Mouse (Mus musculus) MEL (cell line): Measurements from ENCODE around the gene Tmem237. TPM values are rescaled to one million over a fixed set of nuclear protein-coding genes. Genes with fewer than 3 reads are reported as not detected.
A peak's percentile ranks its signal among the peaks of the same experiment; 100 is the strongest.

ENCODE experiments used
- DNase-seq: peaks from one replicate; pipeline ENCODE4 v3.0.0; 2011; ENCODE audit warnings: low read depth, low spot score
- H3K27ac ChIP-seq: 2 replicates; pipeline ENCODE4 v1.5.1; 2012; ENCODE audit warnings: low read depth, mild to moderate bottlenecking, control low read depth, low read length, moderate library complexity; ENCODE audit not compliant: control insufficient read depth
- H3K27me3 ChIP-seq, 2 experiments: fragments of 150-350 bp in 1 of 2; sonication (generic) in 1 of 2; 2 replicates each; pipeline ENCODE4 v1.6.1; 2012; ENCODE audit warnings: low read length in 2 of 2, mild to moderate bottlenecking in 2 of 2, improper control_type of control experiment in 1 of 2, moderate library complexity in 1 of 2; ENCODE audit not compliant: insufficient read depth in 2 of 2, control insufficient read depth in 1 of 2
- H3K36me3 ChIP-seq, 2 experiments: 2 replicates each; pipeline ENCODE4 v1.6.1; 2012 to 2014; ENCODE audit warnings: low read length in 2 of 2, improper control_type of control experiment in 1 of 2, inconsistent platforms in 1 of 2, mild to moderate bottlenecking in 1 of 2; ENCODE audit not compliant: insufficient read depth in 2 of 2, control insufficient read depth in 1 of 2
- H3K4me1 ChIP-seq, 2 experiments: fragments of 150-350 bp in 1 of 2; sonication (generic) in 1 of 2; 2 replicates each; pipeline ENCODE4 v1.6.1; 2012; ENCODE audit warnings: low read length in 2 of 2, improper control_type of control experiment in 1 of 2, mild to moderate bottlenecking in 1 of 2; ENCODE audit not compliant: insufficient read depth in 2 of 2, control insufficient read depth in 1 of 2
- H3K4me3 ChIP-seq, 2 experiments: fragments of 150-350 bp in 1 of 2; sonication (generic) in 1 of 2; 2 replicates each; pipeline ENCODE4 v1.5.1; 2012; ENCODE audit warnings: low read depth in 2 of 2, low read length in 2 of 2, mild to moderate bottlenecking in 2 of 2, moderate library complexity in 2 of 2, control low read depth in 1 of 2, improper control_type of control experiment in 1 of 2; ENCODE audit not compliant: control insufficient read depth in 1 of 2, insufficient read depth in 1 of 2
- H3K79me2 ChIP-seq: 2 replicates; pipeline ENCODE4 v1.6.1; 2012; ENCODE audit warnings: mild to moderate bottlenecking, low read length, moderate library complexity; ENCODE audit not compliant: control insufficient read depth, poor library complexity, insufficient read depth
- H3K9ac ChIP-seq: 2 replicates; pipeline ENCODE4 v1.6.1; 2012; ENCODE audit warnings: low read depth, mild to moderate bottlenecking, control low read depth, low read length, moderate library complexity; ENCODE audit not compliant: control insufficient read depth, poor library complexity, severe bottlenecking
- H3K9me3 ChIP-seq: fragments of 150-350 bp; sonication (generic); replicated peaks from 2 replicates; pipeline ENCODE4 v1.6.1; 2012; ENCODE audit warnings: mild to moderate bottlenecking, low read length, improper control_type of control experiment, moderate library complexity; ENCODE audit not compliant: insufficient read depth
- BHLHE40 ChIP-seq: IDR thresholded peaks from 2 replicates; pipeline ENCODE4 v1.6.1; 2012; ENCODE audit warnings: low read depth, mild to moderate bottlenecking, inconsistent platforms, low read length, improper control_type of control experiment, borderline replicate concordance
- CHD2 ChIP-seq: IDR thresholded peaks from 2 replicates; pipeline ENCODE4 v1.6.1; 2011; ENCODE audit warnings: low read length, improper control_type of control experiment
- CTCF ChIP-seq, 3 experiments: IDR thresholded peaks in 2 of 3; conservative IDR thresholded peaks in 1 of 3; 2 replicates each; pipeline ENCODE4 v1.5.1; 2011 to 2012; ENCODE audit warnings: low read length in 3 of 3, low read depth in 2 of 3, mild to moderate bottlenecking in 2 of 3, improper control_type of control experiment in 1 of 3, inconsistent platforms in 1 of 3, mixed read lengths in 1 of 3, moderate library complexity in 1 of 3; ENCODE audit not compliant: control insufficient read depth in 1 of 3, insufficient read depth in 1 of 3, poor library complexity in 1 of 3, severe bottlenecking in 1 of 3
- ELF1 ChIP-seq: IDR thresholded peaks from 2 replicates; pipeline ENCODE4 v1.6.1; 2014; ENCODE audit warnings: low read depth, mild to moderate bottlenecking, inconsistent platforms, low read length, improper control_type of control experiment, moderate library complexity
- EP300 ChIP-seq, 2 experiments: IDR thresholded peaks; 2 replicates each; pipeline ENCODE4 v1.6.1; 2011; ENCODE audit warnings: improper control_type of control experiment in 2 of 2, low read length in 2 of 2, low read depth in 1 of 2, mild to moderate bottlenecking in 1 of 2
- HCFC1 ChIP-seq: IDR thresholded peaks from 2 replicates; pipeline ENCODE4 v1.6.1; 2012; ENCODE audit warnings: low read depth, mild to moderate bottlenecking, inconsistent platforms, low read length, improper control_type of control experiment, moderate library complexity
- MAFK ChIP-seq: IDR thresholded peaks from 2 replicates; pipeline ENCODE4 v1.6.1; 2011; ENCODE audit warnings: low read depth, mild to moderate bottlenecking, low read length, improper control_type of control experiment, borderline replicate concordance
- MAX ChIP-seq: IDR thresholded peaks from 2 replicates; pipeline ENCODE4 v1.6.1; 2011; ENCODE audit warnings: low read length, improper control_type of control experiment
- MAZ ChIP-seq: IDR thresholded peaks from 2 replicates; pipeline ENCODE4 v1.6.1; 2012; ENCODE audit warnings: low read depth, mild to moderate bottlenecking, inconsistent platforms, low read length, improper control_type of control experiment
- MEF2A ChIP-seq: IDR thresholded peaks from 2 replicates; pipeline ENCODE4 v1.6.1; 2014; ENCODE audit warnings: low read depth, mild to moderate bottlenecking, inconsistent platforms, low read length, improper control_type of control experiment; ENCODE audit not compliant: poor library complexity, insufficient replicate concordance, severe bottlenecking; ENCODE audit errors: extremely low read depth
- MXI1 ChIP-seq: IDR thresholded peaks from 2 replicates; pipeline ENCODE4 v1.6.1; 2011; ENCODE audit warnings: mild to moderate bottlenecking, low read depth, low read length, improper control_type of control experiment
- MYB ChIP-seq: IDR thresholded peaks from 2 replicates; pipeline ENCODE4 v1.6.1; 2011; ENCODE audit warnings: mild to moderate bottlenecking, low read depth, low read length, improper control_type of control experiment
- MYC ChIP-seq: IDR thresholded peaks from 2 replicates; pipeline ENCODE4 v1.6.1; 2011; ENCODE audit warnings: low read depth, mild to moderate bottlenecking, low read length, improper control_type of control experiment, moderate library complexity
- NELFE ChIP-seq: IDR thresholded peaks from 2 replicates; pipeline ENCODE4 v1.6.1; 2011; ENCODE audit warnings: low read depth, low read length, improper control_type of control experiment
- NRF1 ChIP-seq: IDR thresholded peaks from 2 replicates; pipeline ENCODE4 v1.6.1; 2014; ENCODE audit warnings: low read depth, mild to moderate bottlenecking, inconsistent platforms, low read length, improper control_type of control experiment, moderate library complexity; ENCODE audit not compliant: poor library complexity, insufficient read depth, severe bottlenecking
- POLR2A ChIP-seq, 2 experiments: IDR thresholded peaks; 2 replicates each; pipeline ENCODE4 v1.6.1; 2011 to 2012; ENCODE audit warnings: low read length in 2 of 2, mild to moderate bottlenecking in 2 of 2, control low read depth in 1 of 2, improper control_type of control experiment in 1 of 2, low read depth in 1 of 2, moderate library complexity in 1 of 2; ENCODE audit not compliant: control insufficient read depth in 1 of 2, insufficient read depth in 1 of 2, poor library complexity in 1 of 2
- POLR2AphosphoS2 ChIP-seq: IDR thresholded peaks from 2 replicates; pipeline ENCODE4 v1.6.1; 2011; ENCODE audit warnings: low read length, improper control_type of control experiment
- POLR2AphosphoS5 ChIP-seq: IDR thresholded peaks from 2 replicates; pipeline ENCODE4 v1.6.1; 2012; ENCODE audit warnings: low read depth, borderline replicate concordance, mild to moderate bottlenecking, inconsistent platforms, low read length, moderate library complexity, mixed read lengths
- RAD21 ChIP-seq: IDR thresholded peaks from 2 replicates; pipeline ENCODE4 v1.6.1; 2011; ENCODE audit warnings: mild to moderate bottlenecking, low read depth, low read length, improper control_type of control experiment
- RCOR1 ChIP-seq: IDR thresholded peaks from 2 replicates; pipeline ENCODE4 v1.6.1; 2012; ENCODE audit warnings: low read depth, mild to moderate bottlenecking, inconsistent platforms, low read length, improper control_type of control experiment
- SIN3A ChIP-seq: IDR thresholded peaks from 2 replicates; pipeline ENCODE4 v1.6.1; 2012; ENCODE audit warnings: low read length, improper control_type of control experiment, inconsistent platforms
- TCF12 ChIP-seq: IDR thresholded peaks from 2 replicates; pipeline ENCODE4 v1.6.1; 2014; ENCODE audit warnings: low read depth, mild to moderate bottlenecking, inconsistent platforms, low read length, improper control_type of control experiment, moderate library complexity
- ZKSCAN1 ChIP-seq: IDR thresholded peaks from 2 replicates; pipeline ENCODE4 v1.6.1; 2012; ENCODE audit warnings: low read depth, mild to moderate bottlenecking, inconsistent platforms, low read length, improper control_type of control experiment, moderate library complexity
- ZMIZ1 ChIP-seq: IDR thresholded peaks from 2 replicates; pipeline ENCODE4 v1.6.1; 2012; ENCODE audit warnings: low read depth, mild to moderate bottlenecking, inconsistent platforms, low read length, improper control_type of control experiment, moderate library complexity
- polyA plus RNA-seq, 2 experiments: library from polyadenylated mRNA; stranded (reverse) in 1 of 2; unstranded in 1 of 2; fragments of >175 nt in 1 of 2; fragments of >200 nt in 1 of 2; gene quantifications; 2 replicates each; pipeline versions ENCODE4 v1.2.1 to v1.2.4; 2012; ENCODE audit warnings: low replicate concordance in 2 of 2, low read depth in 1 of 2; ENCODE audit not compliant: insufficient read length in 2 of 2, insufficient read depth in 1 of 2, missing spikeins in 1 of 2
- total RNA-seq: library from RNA; depleted of rRNA; stranded (reverse); fragments of 300-350 nt; gene quantifications from 2 replicates; pipeline ENCODE4 v1.2.3, GENCODE M21; 2012; rRNA removed

Tmem237 gene
- 13.0 and 13.2 TPM in 2 replicates for total RNA-seq
- 10 to 100 TPM in 1 of 2 experiments, not detected in 1; 20.1 TPM for polyA plus RNA-seq

GRCm38 (mm10) chr1:59119720-59120457 lies at the start of gene Tmem237:
Tmem237 (minus strand) TSS chr1:59120408.
- DNase-seq, result peak; percentile 92
- peaks cover 0 to 3% of the 10 kb centered on the region in 2 experiments; a peak in 2 of 4 replicates for H3K4me1 ChIP-seq
- no peaks in the 10 kb centered on the region for H3K9me3 ChIP-seq
- peak within 1 kb of the TSS; percentile 89 to 95 for H3K4me3 ChIP-seq
- peaks cover 3% of the 10 kb centered on the region; the same call in 1 of the 2 replicates for H3K79me2 ChIP-seq
- peak within 1 kb of the TSS; percentile 79 for H3K9ac ChIP-seq
- peaks cover 0 to 5% of the 10 kb centered on the region in 2 experiments; a peak in 3 of 4 replicates for H3K36me3 ChIP-seq
- H3K27me3 ChIP-seq, result no peaks in the 10 kb centered on the region; a peak in 1 of 4 replicates
- H3K27ac ChIP-seq, result 0 out of 2 replicates have a peak within 1 kb of the TSS, but pooled peaks have one; percentile 33
- TF ChIP-seq MYC, result no peak
- peak; percentile 25; the same call in 1 of the 2 replicates for TF ChIP-seq TCF12
- no peak for TF ChIP-seq MEF2A
- peak; percentile 9; the same call in 1 of the 2 replicates for TF ChIP-seq ZMIZ1
- no peak for TF ChIP-seq ZKSCAN1
- TF ChIP-seq POLR2AphosphoS5, result no peak
- peak; percentile 87 for TF ChIP-seq SIN3A
- TF ChIP-seq RCOR1, result no peak
- peak; percentile 65 for TF ChIP-seq ELF1
- TF ChIP-seq CHD2, result no peak
- TF ChIP-seq BHLHE40, result no peak
- TF ChIP-seq POLR2A (IDR thresholded peaks at IDR 0.05; ENCODE audit: control insufficient read depth in 1 of 2, insufficient read depth in 1 of 2, low read depth in 1 of 2, low read length in 2 of 2, poor library complexity in 1 of 2), result peak; percentile 78 to 82; a peak in 3 of 4 replicates
- peak; percentile 79 for TF ChIP-seq NRF1
- TF ChIP-seq HCFC1, result peak; percentile 82
- TF ChIP-seq MXI1, result peak; percentile 77
- no peak for TF ChIP-seq POLR2AphosphoS2
- TF ChIP-seq CTCF (IDR thresholded peaks at IDR 0.05 in 2 of 3, conservative IDR thresholded peaks at IDR 0.05 in 1 of 3; ENCODE audit: control insufficient read depth in 1 of 3, insufficient read depth in 1 of 3, low read depth in 2 of 3, low read length in 3 of 3, poor library complexity in 1 of 3, severe bottlenecking in 1 of 3), result no peak
- TF ChIP-seq MAX, result peak; percentile 63
- TF ChIP-seq MYB, result no peak
- TF ChIP-seq NELFE, result peak; percentile 67
- TF ChIP-seq MAFK, result no peak
- no peak for TF ChIP-seq EP300 (IDR thresholded peaks at IDR 0.05; ENCODE audit: low read depth in 1 of 2, low read length in 2 of 2)
- TF ChIP-seq RAD21, result no peak
- TF ChIP-seq MAZ, result peak; percentile 63
